Mouse (Mus musculus) layer of hippocampus, adult 18-20 months (tissue): ENCODE measurements around the gene Lrrc72. TPM values are rescaled to one million over a fixed set of nuclear protein-coding genes. Genes with fewer than 3 reads are reported as not detected.
"Not testable (repeated sequence)": the region's sequence is repeated elsewhere in the genome, so short reads cannot be mapped to it uniquely, and the experiment has no call there.

Experiments
- DNase-seq, 2 experiments: peaks; one replicate each; pipeline ENCODE4 v3.0.0; 2022; ENCODE audit warnings: low spot score in 2 of 2
- long read RNA-seq: library from polyadenylated mRNA; stranded (forward); transcript quantifications from one replicate; pipeline ENCODE4 v2.0.0, GENCODE M21; 2021
- total RNA-seq, 2 experiments: library from RNA; stranded (reverse); gene quantifications; 2 replicates each; pipeline ENCODE4 v1.2.3; 2021

Gene Lrrc72
- not detected for total RNA-seq
- long read RNA-seq = 0 reads

DNA sequence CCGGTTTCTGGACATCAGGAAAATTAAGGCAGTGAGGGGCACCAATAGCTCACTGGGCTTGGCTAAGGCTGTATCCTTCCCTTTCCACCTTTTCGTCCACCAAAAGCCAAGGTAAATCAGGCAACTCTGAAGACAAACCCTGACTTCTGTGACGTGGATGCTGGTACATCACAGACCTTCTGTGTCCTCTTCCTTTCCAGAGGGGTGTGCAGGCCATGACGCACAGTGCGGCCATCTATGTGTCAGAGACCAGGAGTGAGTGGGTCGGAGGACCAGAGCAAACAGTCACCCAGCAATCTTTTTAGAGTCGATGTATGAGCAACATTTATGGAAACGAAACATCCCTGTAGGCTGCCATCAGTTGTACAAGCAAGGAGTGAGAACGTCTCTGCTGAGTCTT is at the start of gene Lrrc72:
Gene Lrrc72 (minus strand): TSS at position 101 of the 400 bp plus-strand sequence.
- no peak for DNase-seq

DNA sequence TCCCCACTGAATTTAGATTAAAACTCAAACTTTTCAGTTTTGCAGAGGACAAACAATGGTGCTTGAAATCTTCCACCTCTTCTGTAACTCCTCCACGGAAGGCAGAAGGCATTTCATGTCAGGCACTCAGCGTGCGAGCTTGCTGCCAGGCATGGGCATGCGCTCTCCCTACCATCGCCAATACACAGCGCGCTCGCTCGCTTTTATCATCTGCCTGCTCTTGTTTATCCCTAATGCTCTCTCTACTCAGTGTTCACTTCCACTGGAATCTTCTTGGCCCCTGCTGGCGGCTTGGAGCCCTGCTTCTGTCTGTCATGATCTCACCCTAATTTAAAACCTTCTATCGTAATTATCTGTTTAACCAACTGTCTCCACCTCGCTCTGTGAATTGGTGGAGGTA is 49.1 kb upstream of the Lrrc72 start:
- peak; percentile 59 to 78 for DNase-seq

DNA sequence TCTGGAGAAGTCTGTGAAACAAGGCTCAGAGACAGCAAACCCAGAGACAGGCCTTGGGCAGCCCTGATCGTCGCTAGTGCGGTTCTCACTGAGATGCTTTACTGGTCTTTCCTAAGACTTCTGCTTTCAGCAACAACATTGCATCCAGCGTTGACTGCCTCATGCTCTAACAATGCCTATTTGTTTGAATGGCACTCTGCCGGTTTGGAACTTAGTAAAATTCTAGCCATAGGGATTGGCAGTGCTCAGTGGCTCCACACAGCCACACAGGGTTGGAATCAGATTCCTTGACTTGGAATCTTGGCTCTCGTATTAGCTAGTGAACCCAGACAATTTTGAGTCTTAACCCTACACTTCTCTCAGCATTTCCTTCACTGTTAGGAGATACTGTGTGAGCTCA is 38.1 kb upstream of the Lrrc72 start:
- DNase-seq = no peak

DNA sequence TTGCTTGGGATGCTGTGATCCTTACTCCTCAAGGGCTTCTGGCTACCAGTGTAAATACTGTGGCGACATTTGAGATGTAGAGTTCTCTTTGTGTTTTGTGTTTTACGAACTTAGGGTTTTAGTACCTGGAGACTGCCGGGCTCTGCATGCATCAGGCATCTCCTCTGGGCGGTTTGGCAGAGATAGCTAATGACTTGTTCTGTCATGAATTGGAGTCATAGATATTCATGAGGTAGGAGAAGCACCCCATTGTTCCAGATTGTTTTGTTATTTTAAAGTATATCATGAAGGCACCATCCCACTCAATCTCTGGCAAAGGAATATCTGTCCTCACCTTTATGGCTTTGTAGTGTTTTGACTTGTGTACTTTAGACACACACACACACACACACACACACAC is 37.3 kb upstream of the Lrrc72 start:
- DNase-seq = no peak

DNA sequence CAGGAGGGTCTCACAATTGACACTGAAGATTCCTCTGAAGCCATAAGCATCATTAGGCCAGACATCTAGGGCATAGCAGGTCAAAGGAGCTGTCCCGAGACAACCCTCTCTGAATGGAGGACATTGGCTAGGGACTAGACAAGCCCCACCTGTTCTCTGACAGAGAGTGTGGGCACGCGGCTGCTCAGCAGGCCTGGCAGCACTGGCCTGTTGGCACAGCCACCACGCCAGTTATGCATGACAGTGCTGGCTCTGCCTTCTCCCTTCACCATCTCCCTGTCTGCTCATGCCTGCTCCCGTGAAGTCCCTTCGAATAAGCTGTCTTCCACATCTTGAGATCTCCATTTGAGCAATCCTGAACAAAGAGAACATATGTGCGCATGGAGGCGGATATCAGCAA is 36.4 kb upstream of the Lrrc72 start:
- no peak for DNase-seq

DNA sequence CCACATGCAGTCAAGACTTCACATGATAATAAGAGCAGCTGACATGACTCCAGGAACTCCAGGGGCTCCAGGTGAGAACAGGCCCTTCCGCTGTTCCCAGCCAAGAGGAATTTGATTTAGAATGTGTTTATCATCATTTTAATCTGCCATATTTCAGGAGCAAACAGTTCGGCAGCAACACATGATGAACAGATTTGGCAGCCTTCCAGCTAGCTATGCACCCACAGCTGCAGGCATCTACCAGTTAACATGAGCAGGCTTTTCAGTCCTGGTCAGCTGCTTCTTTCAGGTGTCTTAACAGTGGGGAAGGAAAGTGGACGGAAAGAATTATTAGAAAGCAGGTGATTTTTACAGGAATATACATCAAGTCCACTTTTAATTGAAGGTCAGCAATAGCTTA is 21.6 kb upstream of the Lrrc72 start:
- DNase-seq = no peak

DNA sequence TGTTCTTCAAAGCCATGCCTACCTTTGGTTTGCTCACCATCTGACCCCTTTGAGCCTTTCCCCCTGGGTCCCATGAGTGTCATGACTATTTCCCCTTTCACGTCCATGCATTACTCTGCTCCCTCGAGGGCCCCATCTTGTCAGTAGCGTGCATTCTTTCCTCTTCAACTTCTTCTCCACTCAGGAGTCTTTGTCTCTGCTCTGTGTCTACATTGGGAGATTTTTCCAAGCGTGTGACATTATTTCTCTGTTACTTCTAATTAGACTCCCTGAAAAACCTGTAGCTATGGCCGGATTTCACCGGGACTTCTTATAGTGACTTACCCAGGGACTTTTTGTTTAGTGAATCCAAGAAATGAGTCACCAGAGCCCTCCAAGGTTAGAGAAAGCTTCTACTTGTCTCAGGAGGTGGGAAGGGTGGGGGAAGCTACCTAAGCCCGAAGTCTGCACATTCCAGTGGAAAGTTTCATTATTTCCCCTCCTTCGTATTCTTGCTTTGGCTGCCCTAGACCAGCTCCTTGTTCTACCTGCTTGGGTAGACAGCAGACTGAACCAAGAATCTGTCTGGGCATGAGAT is 14.6 kb upstream of the Lrrc72 start:
- no peak for DNase-seq

DNA sequence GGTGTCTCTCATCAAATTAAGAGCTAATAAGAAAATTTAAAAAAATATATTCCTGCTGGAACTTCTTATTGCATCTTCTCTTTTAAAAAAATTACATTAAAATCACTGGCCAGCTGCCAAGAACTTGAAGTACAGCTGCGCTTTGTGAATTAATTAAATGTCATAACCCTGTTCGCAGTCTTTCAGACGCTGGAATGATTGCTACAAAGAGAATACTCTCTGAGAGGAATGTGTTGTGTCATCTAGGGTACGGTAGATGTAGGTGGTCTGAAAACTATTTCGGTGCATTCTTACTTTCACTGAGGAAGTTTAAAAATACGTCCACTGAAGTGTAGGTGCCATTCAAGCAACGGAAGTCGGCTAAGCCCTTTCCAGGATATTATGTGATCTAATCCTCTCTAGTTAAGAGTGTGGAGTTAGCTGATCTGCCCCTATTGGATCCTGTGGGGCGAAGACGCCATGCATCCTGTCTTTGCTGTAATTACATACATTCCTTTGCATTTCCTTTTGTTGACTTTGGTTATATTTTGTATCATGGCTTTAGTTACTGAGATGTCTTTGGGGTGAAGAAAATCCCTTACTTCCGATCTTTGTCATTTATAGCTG is 9.0 kb upstream of the Lrrc72 start:
- DNase-seq = no peak

DNA sequence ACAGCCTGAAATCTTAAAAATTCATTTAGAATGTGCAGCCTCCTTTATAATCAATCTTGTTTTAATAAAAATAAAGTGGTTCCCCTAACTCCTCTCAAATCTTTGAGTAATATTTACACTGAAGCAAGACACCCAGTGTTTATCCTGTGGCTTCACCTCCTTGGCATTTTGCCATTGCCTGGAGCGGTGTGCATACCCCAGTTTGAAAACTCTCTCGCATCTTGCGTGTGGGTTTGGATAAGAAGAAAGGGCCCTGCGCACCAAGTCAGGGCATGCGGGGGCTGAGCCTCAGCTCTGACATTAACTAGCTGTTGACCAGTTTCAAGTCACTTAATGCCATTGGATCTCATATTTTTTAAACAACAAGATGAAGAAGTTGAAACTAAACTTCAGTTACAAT is 2.2 kb upstream of the Lrrc72 start:
- no peak for DNase-seq

DNA sequence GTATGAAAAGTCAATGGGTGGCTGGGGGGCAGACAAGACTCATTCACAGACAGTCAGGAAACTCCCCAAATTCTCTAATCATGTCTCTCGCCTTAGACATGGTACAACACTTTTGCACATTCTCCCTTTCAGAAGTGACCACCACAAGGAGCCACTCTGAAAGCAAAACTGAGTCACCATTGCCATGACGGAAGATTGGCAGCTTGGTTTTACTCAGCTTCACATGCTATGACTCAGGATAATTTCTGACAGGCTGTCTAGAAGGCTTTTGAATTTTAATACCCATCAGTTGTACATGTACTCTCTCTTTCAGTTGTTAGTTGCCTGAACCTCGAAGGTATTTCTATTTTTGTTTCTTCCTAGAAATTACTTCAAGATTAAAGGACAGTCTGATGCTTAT is 12.0 kb downstream of the Lrrc72 start:
- DNase-seq = peak in 1 of 2 experiments; percentile 8

DNA sequence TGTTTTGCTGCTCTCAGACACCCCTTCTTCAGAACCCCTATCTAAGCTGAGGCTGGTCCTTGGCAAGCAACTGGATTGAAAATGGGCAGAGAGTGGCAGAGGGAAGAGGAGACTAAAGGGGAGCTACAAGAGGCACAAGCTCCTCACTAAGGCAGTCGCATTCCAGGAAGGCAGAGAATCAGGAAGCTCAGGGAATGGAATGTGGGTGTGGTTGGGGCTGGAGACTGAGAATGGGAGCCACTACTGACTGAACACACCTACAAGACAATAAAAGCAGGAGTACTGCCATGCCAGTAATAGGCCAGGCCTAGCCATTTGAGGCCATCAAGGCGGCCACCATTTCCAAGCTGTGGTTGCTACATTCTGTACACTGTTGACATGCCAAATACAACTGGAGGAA is 21.8 kb downstream of the Lrrc72 start:
- no peak for DNase-seq

DNA sequence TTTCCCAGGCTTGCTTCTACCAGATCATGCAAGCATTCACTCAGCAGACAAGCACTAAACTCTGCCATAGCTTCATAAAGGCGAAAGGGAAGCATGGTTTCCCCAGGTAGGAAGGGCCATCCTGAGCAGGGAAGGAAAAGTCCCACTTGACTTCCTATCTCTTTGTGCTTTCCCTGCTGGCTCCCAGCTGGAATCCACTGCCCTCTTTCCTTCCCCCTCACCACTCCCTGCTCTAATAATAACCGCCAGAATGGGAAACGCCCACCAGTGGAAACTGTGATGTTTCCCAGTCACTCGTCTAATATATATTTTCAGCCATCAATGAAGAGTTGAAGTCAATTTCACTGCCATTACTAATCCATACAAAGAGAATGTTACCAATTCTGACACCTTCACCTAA is 28.8 kb downstream of the Lrrc72 start:
- DNase-seq = no peak

DNA sequence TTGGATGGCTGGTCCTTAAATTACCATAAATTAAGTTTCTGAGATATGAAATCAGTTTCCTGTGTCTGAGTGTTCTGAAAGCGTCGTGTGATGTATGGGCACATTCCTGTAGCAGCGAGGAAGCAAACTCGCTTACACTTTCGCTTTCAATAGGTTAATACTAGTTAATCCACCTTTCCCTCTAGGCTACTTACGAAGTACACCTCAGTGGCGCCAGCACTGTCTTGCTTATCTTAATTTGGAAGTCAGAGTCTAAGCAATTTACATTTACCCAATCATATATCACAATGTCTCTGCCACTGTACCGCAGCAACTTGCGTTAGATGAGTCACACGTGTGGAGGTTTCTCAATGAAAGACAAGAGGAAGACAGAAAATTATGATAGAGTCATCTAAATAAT is 36.3 kb downstream of the Lrrc72 start:
- DNase-seq = no peak

DNA sequence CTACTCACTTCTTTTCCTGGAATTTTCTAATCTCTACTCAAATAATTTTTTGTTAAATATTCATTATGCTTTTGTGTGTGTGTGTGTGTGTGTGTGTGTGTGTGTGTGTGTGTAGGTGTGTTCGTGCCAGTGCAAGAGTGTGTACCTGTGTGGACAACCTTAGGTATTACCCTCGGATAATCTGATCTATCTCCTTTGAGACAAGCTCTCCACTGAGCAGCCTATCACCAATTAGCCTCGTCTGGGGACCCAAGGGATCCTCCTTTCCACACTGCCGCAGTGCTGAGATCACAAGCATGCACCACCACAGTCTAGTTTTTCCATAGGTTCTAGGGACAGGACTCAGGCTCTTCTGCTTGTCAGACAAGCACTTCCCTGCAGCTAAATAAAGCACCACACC is 37.0 kb downstream of the Lrrc72 start:
- DNase-seq = no peak

DNA sequence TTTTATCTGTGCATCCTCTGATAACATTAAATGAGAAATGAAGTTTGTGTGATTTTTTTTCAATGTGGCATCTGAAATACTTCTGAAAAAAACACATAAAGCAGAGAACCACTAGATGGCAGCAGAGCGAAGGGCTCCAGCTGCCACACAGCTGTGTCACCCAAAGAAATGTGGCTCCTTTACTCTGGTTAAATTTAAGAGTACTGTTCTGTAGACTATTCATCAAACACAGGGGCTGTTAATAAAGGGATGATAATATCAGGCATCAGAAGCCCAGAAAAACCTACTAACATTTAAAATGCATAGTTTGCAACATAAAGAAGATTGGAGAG is 38.1 kb downstream of the Lrrc72 start:
- peak in 1 of 2 experiments; percentile 49 for DNase-seq

DNA sequence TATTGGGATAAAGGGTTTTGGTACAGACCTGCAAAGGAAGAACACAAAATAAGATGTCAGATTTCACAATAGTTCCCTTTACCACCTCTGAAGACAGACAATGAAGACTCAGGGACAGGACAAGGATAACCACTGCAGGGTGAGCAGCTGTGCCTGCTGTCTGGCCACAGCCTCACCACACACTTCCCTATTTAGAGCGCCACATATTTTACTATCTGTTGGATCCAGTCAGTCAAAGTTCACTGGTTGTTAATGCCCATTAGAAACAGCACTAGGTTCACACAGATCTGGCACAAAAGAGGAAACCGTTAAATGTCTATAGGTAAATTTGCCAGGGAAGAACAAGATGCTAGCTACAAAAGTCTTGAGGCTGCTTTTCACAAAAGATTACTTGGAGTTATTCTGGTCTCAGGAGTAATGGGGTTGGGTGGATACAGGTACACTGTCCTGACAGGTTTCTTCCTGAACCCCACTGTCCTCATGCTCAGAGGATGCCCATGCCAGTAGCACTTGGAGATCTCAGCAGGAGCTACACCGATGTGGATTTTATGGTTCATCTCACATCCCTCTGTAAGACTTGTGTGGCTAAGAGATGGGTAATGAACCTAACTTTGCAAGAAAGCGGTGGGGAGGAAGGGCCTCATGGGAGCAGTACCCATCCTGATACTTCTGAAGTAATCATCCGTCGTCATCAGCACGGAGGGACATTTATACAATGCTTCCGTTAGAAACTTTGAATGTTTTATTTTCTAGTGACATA is 38.6 kb downstream of the Lrrc72 start:
- DNase-seq = no peak

DNA sequence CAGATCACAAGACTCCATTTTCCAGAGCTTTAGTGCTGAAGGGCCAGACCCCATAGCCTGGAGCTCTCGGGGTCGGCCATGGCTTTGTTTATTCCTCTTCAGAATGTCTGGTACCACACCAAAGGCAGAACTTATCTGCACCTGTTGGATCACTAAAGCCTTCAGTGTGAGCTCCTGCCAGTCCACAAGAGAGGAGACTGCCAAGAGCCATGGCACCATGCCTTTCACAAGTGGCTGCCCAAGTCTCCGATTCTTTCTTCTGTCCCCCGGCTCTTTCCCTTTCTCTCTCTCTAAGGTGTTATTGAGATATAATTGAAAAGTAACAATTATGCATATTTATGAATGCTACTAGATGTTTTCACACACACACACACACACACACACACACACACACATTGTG is 43.1 kb downstream of the Lrrc72 start:
- no peak for DNase-seq

DNA sequence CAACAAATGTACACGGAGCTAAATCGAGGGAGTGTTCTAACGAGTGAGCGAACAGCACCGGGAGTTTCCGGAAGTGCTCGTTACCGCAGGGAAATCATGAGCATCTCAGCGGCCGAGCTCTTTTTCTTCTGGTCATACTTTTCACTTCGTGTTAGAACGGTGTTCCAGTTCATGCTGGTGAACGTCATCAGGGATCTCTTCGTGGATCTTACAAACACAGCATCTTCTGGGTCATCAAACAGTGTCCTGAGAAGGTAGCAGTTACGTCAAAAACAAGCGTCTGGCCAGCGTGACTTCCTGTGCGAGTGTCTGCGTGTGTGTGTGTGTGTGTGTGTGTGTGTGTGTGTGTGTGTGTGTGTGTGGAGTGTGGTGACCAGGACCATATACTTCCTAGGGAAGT is 44.7 kb downstream of the Lrrc72 start:
- peak in 1 of 2 experiments; percentile 45 for DNase-seq

DNA sequence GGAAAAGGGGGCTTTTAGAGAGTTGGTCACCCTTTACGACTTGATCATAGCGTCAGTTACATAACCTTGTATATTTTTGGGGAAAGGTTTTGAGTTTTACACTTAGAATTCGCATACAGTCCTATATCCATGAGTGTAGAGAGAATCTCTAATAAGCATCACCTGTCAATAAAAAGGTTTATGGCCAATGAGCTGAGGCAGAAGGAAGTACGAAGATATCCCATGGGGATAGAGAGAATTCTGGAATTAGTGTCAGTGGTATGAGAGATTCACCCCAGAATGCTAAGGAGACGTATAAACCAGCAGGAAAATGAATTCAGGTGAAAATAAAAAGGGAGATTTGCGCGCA is 45.4 kb downstream of the Lrrc72 start:
- DNase-seq = no peak

DNA sequence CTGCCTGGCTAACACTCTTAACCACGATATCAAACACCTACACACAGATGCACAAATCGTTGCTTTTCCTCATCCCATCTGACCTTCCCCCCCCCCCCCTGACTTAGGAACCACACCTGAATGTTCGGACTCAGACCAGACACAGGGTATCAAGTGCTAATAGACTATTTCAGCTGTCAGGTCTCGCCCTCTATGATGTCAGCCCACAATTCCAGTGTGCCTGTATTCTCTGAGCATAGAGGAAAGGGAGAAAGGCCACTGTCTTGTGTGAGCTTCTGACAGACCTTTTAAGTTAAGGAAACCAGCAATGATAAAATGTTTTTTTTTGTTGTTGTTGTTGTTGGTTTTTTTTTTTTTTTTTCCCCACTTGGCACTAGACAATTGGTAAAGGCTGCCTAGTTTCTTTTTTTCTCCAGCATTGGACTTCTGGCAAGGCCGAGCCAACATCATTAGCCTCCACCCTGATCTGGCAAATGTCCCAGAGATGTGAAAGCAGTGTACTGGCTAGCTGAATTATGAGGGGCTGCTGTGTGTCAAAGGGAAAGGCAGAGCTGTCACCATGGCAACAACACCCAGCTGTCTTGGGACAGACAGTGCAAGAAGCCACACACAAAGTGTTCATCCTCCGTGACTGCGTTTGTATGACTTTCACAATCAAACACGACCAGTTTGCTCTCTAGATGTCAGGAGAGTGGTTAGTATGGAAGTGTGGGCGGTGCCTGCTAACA is 46.0 kb downstream of the Lrrc72 start:
- peak in 1 of 2 experiments; percentile 68 for DNase-seq

DNA sequence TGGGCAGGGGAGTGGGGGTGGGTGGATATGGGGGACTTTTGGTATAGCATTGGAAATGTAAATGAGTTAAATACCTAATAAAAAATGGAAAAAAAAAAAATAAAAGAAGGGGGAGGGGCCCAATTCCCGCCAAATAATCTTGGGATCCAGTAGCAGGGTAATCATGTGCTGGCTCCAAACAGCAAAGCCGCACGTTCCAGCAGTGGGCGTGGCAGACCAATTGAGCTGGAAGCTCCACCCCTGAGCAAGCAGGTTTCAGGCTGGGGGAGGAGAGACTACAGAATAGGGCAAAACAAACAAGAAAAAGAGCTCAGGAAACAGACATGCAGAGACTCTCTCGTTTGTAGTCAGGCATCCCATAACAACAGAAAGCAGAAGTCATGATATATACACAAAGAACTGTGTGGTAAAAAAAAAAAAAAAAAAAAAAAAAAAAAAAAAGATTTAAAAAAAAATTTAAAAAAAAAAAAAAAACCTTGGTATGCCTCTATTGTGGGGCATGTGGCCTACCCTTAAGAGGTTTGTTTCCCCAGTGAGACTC is 47.5 kb downstream of the Lrrc72 start:
- not testable (repeated sequence) for DNase-seq

DNA sequence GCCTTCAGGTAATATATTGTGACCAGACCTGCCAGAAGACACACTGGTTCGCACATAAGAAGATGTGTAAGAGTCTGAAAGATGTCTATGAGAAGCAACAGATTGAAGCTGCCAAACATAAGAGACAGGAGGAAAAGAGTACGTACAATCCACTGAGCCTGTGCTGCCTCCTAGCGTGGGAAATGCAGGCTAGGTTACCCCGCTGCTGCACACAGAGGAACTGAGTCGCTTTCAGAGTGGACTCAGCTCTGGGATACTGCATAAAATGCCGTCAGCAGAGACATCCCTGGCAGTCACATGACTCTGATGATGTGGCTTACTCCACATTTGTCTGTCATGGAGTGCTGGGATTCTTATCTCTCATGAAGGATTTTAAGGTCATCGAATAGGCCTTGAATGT is 58.2 kb downstream of the Lrrc72 start:
- no peak for DNase-seq
